12 mouse cellular contexts compared by ENCODE assay signal in genomic region chr11:74672901-74673513, GRCm38 (mm10). TPM values are rescaled to one million over a fixed set of nuclear protein-coding genes. Genes with fewer than 3 reads are reported as not detected.
A peak's percentile ranks its signal among the peaks of the same experiment; 100 is the strongest.
DNase-seq lines count a peak whose midpoint lies in the region; ATAC-seq lines count a peak whose summit lies in the region.
"Had no signal": no experiment of that assay in that cellular context is flagged by ENCODE, and none has a peak within 500 bp of the region (broad histone marks: within the 10 kb centered on the region; RNA-seq: fewer than 3 reads in every experiment).

No protein-coding gene starts in this region.

- H3K9ac ChIP-seq in limb, embryonic 13.5 days, result no peak overlapping the region
- no peak overlapping the region for H3K9ac ChIP-seq in liver, embryonic 16.5 days (ENCODE audit: low read depth, low read length)
- H3K9ac ChIP-seq: forebrain, embryonic 15.5 days; neural tube, embryonic 15.5 days had no signal

- H3K4me3 ChIP-seq in heart, embryonic 10.5 days, result no peak overlapping the region
- H3K4me3 ChIP-seq in limb, embryonic 13.5 days, result no peak overlapping the region
- no peak overlapping the region for H3K4me3 ChIP-seq in limb, embryonic 10.5 days
- no peak overlapping the region for H3K4me3 ChIP-seq in liver, embryonic 16.5 days (ENCODE audit: low read depth, low read length)
- H3K4me3 ChIP-seq: forebrain, embryonic 15.5 days; neural tube, embryonic 15.5 days had no signal

- H3K36me3 ChIP-seq in heart, embryonic 10.5 days, result peaks cover 67% of the 10 kb centered on the region
- peaks cover 62% of the 10 kb centered on the region for H3K36me3 ChIP-seq in limb, embryonic 13.5 days
- peaks cover 77% of the 10 kb centered on the region for H3K36me3 ChIP-seq in limb, embryonic 10.5 days
- H3K36me3 ChIP-seq in liver, embryonic 16.5 days (ENCODE audit: control insufficient read depth, insufficient read depth), result peaks cover 31% of the 10 kb centered on the region

- H3K27me3 ChIP-seq in heart, embryonic 10.5 days (ENCODE audit: insufficient read depth, poor library complexity, severe bottlenecking), result no peaks in the 10 kb centered on the region
- no peaks in the 10 kb centered on the region for H3K27me3 ChIP-seq in limb, embryonic 13.5 days
- no peaks in the 10 kb centered on the region for H3K27me3 ChIP-seq in limb, embryonic 10.5 days (ENCODE audit: low read depth, poor library complexity, severe bottlenecking)
- H3K27me3 ChIP-seq in liver, embryonic 16.5 days (ENCODE audit: control insufficient read depth, insufficient read depth, low read depth, low read length), result no peaks in the 10 kb centered on the region
- H3K27me3 ChIP-seq: forebrain, embryonic 15.5 days; neural tube, embryonic 15.5 days had no signal

- H3K27ac ChIP-seq in heart, embryonic 10.5 days, result no peak overlapping the region
- no peak overlapping the region for H3K27ac ChIP-seq in limb, embryonic 13.5 days
- H3K27ac ChIP-seq in limb, embryonic 10.5 days, result no peak overlapping the region
- peak overlapping the region; percentile 57; the same call in 1 of the 2 replicates for H3K27ac ChIP-seq in liver, embryonic 16.5 days (ENCODE audit: low read length)
- H3K27ac ChIP-seq: forebrain, embryonic 15.5 days; neural tube, embryonic 15.5 days had no signal

- no peak overlapping the region for H3K4me2 ChIP-seq in limb, embryonic 13.5 days (replicated peaks)
- peak overlapping the region; percentile 5 for H3K4me2 ChIP-seq in liver, embryonic 16.5 days (ENCODE audit: low read depth, low read length)
- H3K4me2 ChIP-seq: forebrain, embryonic 15.5 days; neural tube, embryonic 15.5 days had no signal

- H3K4me1 ChIP-seq in heart, embryonic 10.5 days, result no peaks in the 10 kb centered on the region
- no peaks in the 10 kb centered on the region for H3K4me1 ChIP-seq in limb, embryonic 13.5 days
- H3K4me1 ChIP-seq in limb, embryonic 10.5 days, result no peaks in the 10 kb centered on the region
- H3K4me1 ChIP-seq in liver, embryonic 16.5 days (ENCODE audit: control insufficient read depth, low read depth, low read length), result peaks cover 16% of the 10 kb centered on the region
- H3K4me1 ChIP-seq: forebrain, embryonic 15.5 days; neural tube, embryonic 15.5 days had no signal

- peak; percentile 63 for DNase-seq in heart, embryonic 10.5 days (ENCODE audit: low spot score)
- DNase-seq in heart, postnatal 4 days, result no peak
- no peak for DNase-seq in limb, embryonic 10.5 days (ENCODE audit: low spot score)
- no peak for DNase-seq in gastrocnemius, adult 18-20 months (ENCODE audit: low spot score)
- no peak for DNase-seq in left cerebral cortex, adult 8-10 months (ENCODE audit: low spot score in 2 of 2)
- DNase-seq: cerebellum, postnatal 36 days; gastrocnemius, postnatal 25 days had no signal

- ATAC-seq in limb, embryonic 13.5 days (ENCODE audit: low FRiP score, low read depth), result 0 out of 2 replicates have a peak, but pooled peaks have one; percentile 44
- ATAC-seq in common myeloid progenitor, adult 5-6 weeks (replicated peaks; ENCODE audit: low read depth, poor library complexity, severe bottlenecking), result 0 out of 2 replicates have a peak, but pooled peaks have one; percentile 11
- ATAC-seq in liver, embryonic 16.5 days (ENCODE audit: low read depth), result 0 out of 2 replicates have a peak, but pooled peaks have one; percentile 4
- ATAC-seq: forebrain, embryonic 15.5 days had no signal

- 83% methylated on average over 6 of the region's 6 CpGs for WGBS in heart, embryonic 10.5 days
- WGBS in limb, embryonic 13.5 days, result 81% methylated on average over 6 of the region's 6 CpGs
- WGBS in limb, embryonic 10.5 days, result 87% methylated on average over 6 of the region's 6 CpGs
- WGBS in liver, embryonic 16.5 days (ENCODE audit: insufficient replicate concordance), result 63% methylated on average over 6 of the region's 6 CpGs

- H3K9me3 ChIP-seq in heart, embryonic 10.5 days, result no peaks in the 10 kb centered on the region
- H3K9me3 ChIP-seq in limb, embryonic 13.5 days, result no peaks in the 10 kb centered on the region
- H3K9me3 ChIP-seq in limb, embryonic 10.5 days (replicated peaks), result no peaks in the 10 kb centered on the region
- H3K9me3 ChIP-seq in liver, embryonic 16.5 days (replicated peaks; ENCODE audit: control insufficient read depth, low read length), result no peaks in the 10 kb centered on the region
- H3K9me3 ChIP-seq: forebrain, embryonic 15.5 days; neural tube, embryonic 15.5 days had no signal

RNA-seq across cellular contexts. Expression of gene Cluh, which starts 23.7 kb away (rescaled TPM):
- 50.2 and 68.6 TPM in 2 replicates for polyA plus RNA-seq in heart, embryonic 10.5 days (2016; fragmentation: Nextera tagmentation; extraction: Ambion mirVana)
- total RNA-seq in heart, postnatal 4 days (2021), result 100 to 1,000 TPM; 220 to 229 TPM
- polyA plus RNA-seq in limb, embryonic 13.5 days (2015; fragmentation: Nextera tagmentation; extraction: Ambion mirVana), result 19.9 and 21.4 TPM in 2 replicates
- 32.8 and 36.6 TPM in 2 replicates for polyA plus RNA-seq in limb, embryonic 10.5 days (2016; fragmentation: Nextera tagmentation; extraction: Ambion mirVana)
- 32.2 and 46.4 TPM in 2 replicates for total RNA-seq in common myeloid progenitor, adult 5-6 weeks (2017)
- polyA plus RNA-seq in liver, embryonic 16.5 days (2015; fragmentation: Nextera tagmentation; extraction: Ambion mirVana), result 30.6 and 35.3 TPM in 2 replicates
- total RNA-seq in gastrocnemius, adult 18-20 months (2021), result 10 to 100 TPM; 90.2 to 100.0 TPM
- total RNA-seq in left cerebral cortex, adult 8-10 months (2022), result 10 to 100 TPM; 63.0 to 77.5 (median 73.7) TPM

RNA-seq across cellular contexts. Expression of gene Pafah1b1, which starts 51.5 kb away (rescaled TPM):
- 47.2 and 55.8 TPM in 2 replicates for polyA plus RNA-seq in heart, embryonic 10.5 days (2016; fragmentation: Nextera tagmentation; extraction: Ambion mirVana)
- total RNA-seq in heart, postnatal 4 days (2021), result 100 to 1,000 TPM; 265 to 269 TPM
- polyA plus RNA-seq in limb, embryonic 13.5 days (2015; fragmentation: Nextera tagmentation; extraction: Ambion mirVana), result 46.7 and 49.7 TPM in 2 replicates
- polyA plus RNA-seq in limb, embryonic 10.5 days (2016; fragmentation: Nextera tagmentation; extraction: Ambion mirVana), result 46.0 and 49.9 TPM in 2 replicates
- total RNA-seq in common myeloid progenitor, adult 5-6 weeks (2017), result 64.4 and 76.8 TPM in 2 replicates
- polyA plus RNA-seq in liver, embryonic 16.5 days (2015; fragmentation: Nextera tagmentation; extraction: Ambion mirVana), result 26.4 and 28.0 TPM in 2 replicates
- 100 to 1,000 TPM; 107 to 138 TPM for total RNA-seq in gastrocnemius, adult 18-20 months (2021)
- total RNA-seq in left cerebral cortex, adult 8-10 months (2022), result 100 to 1,000 TPM; 355 to 437 (median 395) TPM

RNA-seq across cellular contexts. Expression of gene Ccdc92b, which starts 53.6 kb away (rescaled TPM):
- polyA plus RNA-seq in heart, embryonic 10.5 days (2016; fragmentation: Nextera tagmentation; extraction: Ambion mirVana), result 1.6 and 1.7 TPM in 2 replicates
- under 1 TPM; 0.60 to 0.72 TPM for total RNA-seq in heart, postnatal 4 days (2021)
- polyA plus RNA-seq in limb, embryonic 13.5 days (2015; fragmentation: Nextera tagmentation; extraction: Ambion mirVana), result 0.33 and 0.37 TPM in 2 replicates
- polyA plus RNA-seq in limb, embryonic 10.5 days (2016; fragmentation: Nextera tagmentation; extraction: Ambion mirVana), result 0.24 and 0.51 TPM in 2 replicates
- total RNA-seq in common myeloid progenitor, adult 5-6 weeks (2017), result not detected in 2 replicates
- 8.3 and 10.4 TPM in 2 replicates for polyA plus RNA-seq in liver, embryonic 16.5 days (2015; fragmentation: Nextera tagmentation; extraction: Ambion mirVana)
- under 1 TPM; 0.05 TPM for total RNA-seq in gastrocnemius, adult 18-20 months (2021)
- 10 to 100 TPM; 30.5 to 36.7 (median 32.7) TPM for total RNA-seq in left cerebral cortex, adult 8-10 months (2022)

Comparison
In these comparisons a context has a peak if more than half of its experiments do, and no peak if none do; other contexts are left out.
1. RNA of gene Ccdc92b, which starts 53.6 kb away (total RNA-seq): 30.5 to 36.7 TPM in left cerebral cortex, adult 8-10 months; 0.60 to 0.72 TPM in heart, postnatal 4 days, 0.05 TPM in gastrocnemius, adult 18-20 months and not detected in common myeloid progenitor, adult 5-6 weeks; every median in the first group is over 10 times any median in the second.
2. Peak in every context shown above with its lines, with median percentiles within 50 percentile points of each other: ATAC-seq.